Mouse (Mus musculus): ENCODE results near the gene Kcnip1. TPM values are rescaled to one million over a fixed set of nuclear protein-coding genes. Genes with fewer than 3 reads are reported as not detected.

Kcnip1 gene
- polyA plus RNA-seq, 1 experiment from 2014 or later: 2.5 TPM

- Histone ChIP-seq H3K36me3 (ENCODE audit: control insufficient read depth, insufficient read depth) (no peaks in the 10 kb centered on the region), H3K9me3 (ENCODE audit: control insufficient read depth) (no peaks in the 10 kb centered on the region), H3K9ac (ENCODE audit: low read depth, low read length) (no peak overlapping the region), H3K4me1 (replicated peaks; ENCODE audit: control insufficient read depth, insufficient read depth, low read length) (no peaks in the 10 kb centered on the region), H3K4me2 (replicated peaks; ENCODE audit: low read depth) (no peak overlapping the region), H3K27ac (ENCODE audit: low read depth, low read length) (no peak overlapping the region), H3K27me3 (replicated peaks; ENCODE audit: control insufficient read depth, insufficient read depth, low read length) (no peaks in the 10 kb centered on the region), H3K4me3 (ENCODE audit: low read depth, low read length) (no peak overlapping the region)
- no peak for TF ChIP-seq CTCF (IDR thresholded peaks at IDR 0.05; ENCODE audit: low read depth)
- ATAC-seq: no peak
- WGBS: 64% methylated on average over 6 of the region's 6 CpGs
These were observed 324.6 kb downstream of the Kcnip1 start for GRCm38 (mm10) chr11:33668376-33668775.

- no peak for ATAC-seq
- H3K4me3 ChIP-seq (ENCODE audit: low read depth, low read length): no peak overlapping the region
- no peak overlapping the region for H3K9ac ChIP-seq (ENCODE audit: low read depth, low read length)
- H3K4me2 ChIP-seq (replicated peaks; ENCODE audit: low read depth): no peak overlapping the region
- no peaks in the 10 kb centered on the region for H3K9me3 ChIP-seq (ENCODE audit: control insufficient read depth)
- no peaks in the 10 kb centered on the region for H3K27me3 ChIP-seq (replicated peaks; ENCODE audit: control insufficient read depth, insufficient read depth, low read length)
- no peaks in the 10 kb centered on the region for H3K36me3 ChIP-seq (ENCODE audit: control insufficient read depth, insufficient read depth)
- no peaks in the 10 kb centered on the region for H3K4me1 ChIP-seq (replicated peaks; ENCODE audit: control insufficient read depth, insufficient read depth, low read length)
- TF ChIP-seq CTCF (IDR thresholded peaks at IDR 0.05; ENCODE audit: low read depth): no peak
- no peak overlapping the region for H3K27ac ChIP-seq (ENCODE audit: low read depth, low read length)
- WGBS: 80% methylated on average over 2 of the region's 2 CpGs
These were observed 329.4 kb downstream of the Kcnip1 start for GRCm38 (mm10) chr11:33663599-33663998.

GRCm38 (mm10) chr11:33660016-33660913 is 332.7 kb downstream of the Kcnip1 start:
- Histone ChIP-seq H3K9me3 (ENCODE audit: control insufficient read depth) (no peaks in the 10 kb centered on the region), H3K9ac (ENCODE audit: low read depth, low read length) (no peak overlapping the region), H3K4me2 (replicated peaks; ENCODE audit: low read depth) (no peak overlapping the region), H3K36me3 (ENCODE audit: control insufficient read depth, insufficient read depth) (no peaks in the 10 kb centered on the region), H3K4me3 (ENCODE audit: low read depth, low read length) (no peak overlapping the region), H3K27me3 (replicated peaks; ENCODE audit: control insufficient read depth, insufficient read depth, low read length) (no peaks in the 10 kb centered on the region), H3K27ac (ENCODE audit: low read depth, low read length) (no peak overlapping the region), H3K4me1 (replicated peaks; ENCODE audit: control insufficient read depth, insufficient read depth, low read length) (no peaks in the 10 kb centered on the region)
- ATAC-seq: no peak
- 66% methylated on average over 13 of the region's 13 CpGs for WGBS
- no peak for TF ChIP-seq CTCF (IDR thresholded peaks at IDR 0.05; ENCODE audit: low read depth)

- Histone ChIP-seq H3K9ac (ENCODE audit: low read depth, low read length) (no peak overlapping the region), H3K27ac (ENCODE audit: low read depth, low read length) (no peak overlapping the region), H3K27me3 (replicated peaks; ENCODE audit: control insufficient read depth, insufficient read depth, low read length) (no peaks in the 10 kb centered on the region), H3K4me1 (replicated peaks; ENCODE audit: control insufficient read depth, insufficient read depth, low read length) (no peaks in the 10 kb centered on the region), H3K36me3 (ENCODE audit: control insufficient read depth, insufficient read depth) (no peaks in the 10 kb centered on the region), H3K4me3 (ENCODE audit: low read depth, low read length) (no peak overlapping the region), H3K9me3 (ENCODE audit: control insufficient read depth) (no peaks in the 10 kb centered on the region), H3K4me2 (replicated peaks; ENCODE audit: low read depth) (no peak overlapping the region)
- no peak for TF ChIP-seq CTCF (IDR thresholded peaks at IDR 0.05; ENCODE audit: low read depth)
- 60% methylated on average over 7 of the region's 7 CpGs for WGBS
- ATAC-seq: no peak
These were observed 336.9 kb downstream of the Kcnip1 start for GRCm38 (mm10) chr11:33655861-33656593.

GRCm38 (mm10) chr11:33655221-33655620 is 337.7 kb downstream of the Kcnip1 start:
- WGBS: 70% methylated on average over 3 of the region's 3 CpGs
- Histone ChIP-seq H3K4me2 (replicated peaks; ENCODE audit: low read depth) (no peak overlapping the region), H3K9me3 (ENCODE audit: control insufficient read depth) (no peaks in the 10 kb centered on the region), H3K4me1 (replicated peaks; ENCODE audit: control insufficient read depth, insufficient read depth, low read length) (no peaks in the 10 kb centered on the region), H3K4me3 (ENCODE audit: low read depth, low read length) (no peak overlapping the region), H3K27me3 (replicated peaks; ENCODE audit: control insufficient read depth, insufficient read depth, low read length) (no peaks in the 10 kb centered on the region), H3K9ac (ENCODE audit: low read depth, low read length) (no peak overlapping the region), H3K27ac (ENCODE audit: low read depth, low read length) (no peak overlapping the region), H3K36me3 (ENCODE audit: control insufficient read depth, insufficient read depth) (no peaks in the 10 kb centered on the region)
- no peak for TF ChIP-seq CTCF (IDR thresholded peaks at IDR 0.05; ENCODE audit: low read depth)
- no peak for ATAC-seq

- WGBS: 67% methylated on average over 2 of the region's 2 CpGs
- Histone ChIP-seq H3K4me1 (replicated peaks; ENCODE audit: control insufficient read depth, insufficient read depth, low read length) (no peaks in the 10 kb centered on the region), H3K4me2 (replicated peaks; ENCODE audit: low read depth) (no peak overlapping the region), H3K36me3 (ENCODE audit: control insufficient read depth, insufficient read depth) (no peaks in the 10 kb centered on the region), H3K9ac (ENCODE audit: low read depth, low read length) (no peak overlapping the region), H3K9me3 (ENCODE audit: control insufficient read depth) (no peaks in the 10 kb centered on the region), H3K27ac (ENCODE audit: low read depth, low read length) (no peak overlapping the region), H3K27me3 (replicated peaks; ENCODE audit: control insufficient read depth, insufficient read depth, low read length) (no peaks in the 10 kb centered on the region), H3K4me3 (ENCODE audit: low read depth, low read length) (no peak overlapping the region)
- no peak for ATAC-seq
- no peak for TF ChIP-seq CTCF (IDR thresholded peaks at IDR 0.05; ENCODE audit: low read depth)
These were observed 338.5 kb downstream of the Kcnip1 start for GRCm38 (mm10) chr11:33654485-33654884.
